Mouse (Mus musculus) layer of hippocampus, adult 9-10 months (tissue): ENCODE results near the gene Atg14.
"Not testable (repeated sequence)": the region's sequence is repeated elsewhere in the genome, so short reads cannot be mapped to it uniquely, and the experiment has no call there.

ENCODE experiments used
- DNase-seq: peaks from one replicate; pipeline ENCODE4 v3.0.0; 2022; ENCODE audit warnings: low spot score

The Atg14 gene

GRCm38 (mm10) chr14:47570549-47570948 lies at the start of gene Atg14:
Gene Atg14, minus strand, starts transcription at chr14:47570649.
- not testable (repeated sequence) for DNase-seq

DNA sequence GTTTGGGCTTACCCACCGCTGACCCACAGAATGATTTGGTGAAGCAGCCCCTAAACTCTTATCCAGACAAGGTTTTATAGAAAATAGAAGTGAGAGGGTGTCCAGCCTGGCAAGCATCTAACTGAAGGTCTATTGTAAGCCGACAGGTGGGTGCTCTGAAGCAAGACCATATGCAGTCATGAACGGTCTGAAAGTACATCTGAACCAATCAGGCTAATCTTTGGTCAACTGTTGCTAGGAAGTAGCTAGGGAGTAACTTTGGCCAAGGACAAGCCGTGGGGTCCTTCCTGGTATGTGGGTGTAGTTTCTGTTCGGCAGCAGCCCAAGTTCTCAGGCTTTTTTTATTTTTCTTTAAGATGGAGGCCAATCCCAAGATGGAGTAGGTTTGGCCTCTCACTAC lies 48.4 kb upstream of the Atg14 start:
- DNase-seq = no peak

DNA sequence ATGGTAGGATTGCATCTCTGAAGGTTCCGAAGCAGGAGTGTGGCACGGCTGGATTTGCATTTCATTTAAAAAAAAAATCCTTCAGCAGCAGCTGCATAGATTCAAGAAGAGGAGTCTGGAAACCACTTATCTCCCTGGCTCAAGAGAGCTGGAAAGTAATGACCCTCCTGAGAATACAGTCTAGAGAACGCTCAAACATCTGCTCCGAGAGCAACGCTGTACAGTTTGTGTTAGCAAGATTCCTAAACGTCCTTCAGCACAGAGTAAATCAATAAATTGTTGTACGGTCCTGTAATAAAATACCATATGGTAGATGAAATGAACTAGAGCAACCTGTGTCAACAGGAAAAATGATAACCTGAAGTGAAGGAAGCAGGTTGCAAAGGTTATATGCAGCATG lies 42.8 kb upstream of the Atg14 start:
- DNase-seq = no peak

DNA sequence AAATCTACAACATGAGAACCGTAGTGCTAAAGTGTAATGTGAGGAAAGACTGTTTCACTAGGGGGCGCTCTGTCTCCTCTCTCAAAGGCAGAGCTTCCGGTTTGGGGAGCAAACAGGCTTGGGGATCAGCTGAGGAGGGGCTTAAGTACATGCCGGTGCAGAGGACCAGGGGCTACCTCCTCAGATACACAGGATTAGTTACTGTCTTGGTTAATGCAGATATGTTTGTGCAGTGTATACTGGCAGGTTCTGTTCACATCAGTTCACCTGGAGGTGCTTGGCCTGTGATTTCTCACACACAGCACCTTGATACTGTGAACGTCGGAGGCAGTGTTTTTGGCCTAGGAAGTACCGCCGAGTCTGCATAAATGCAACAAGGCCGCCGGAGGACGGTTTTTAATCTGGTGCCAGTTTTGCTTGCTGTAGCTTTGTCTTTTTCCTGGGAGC lies 27.5 kb upstream of the Atg14 start:
- peak; percentile 59 for DNase-seq

GRCm38 (mm10) chr14:47594426-47595103 lies 24.1 kb upstream of the Atg14 start:
- DNase-seq = no peak

DNA sequence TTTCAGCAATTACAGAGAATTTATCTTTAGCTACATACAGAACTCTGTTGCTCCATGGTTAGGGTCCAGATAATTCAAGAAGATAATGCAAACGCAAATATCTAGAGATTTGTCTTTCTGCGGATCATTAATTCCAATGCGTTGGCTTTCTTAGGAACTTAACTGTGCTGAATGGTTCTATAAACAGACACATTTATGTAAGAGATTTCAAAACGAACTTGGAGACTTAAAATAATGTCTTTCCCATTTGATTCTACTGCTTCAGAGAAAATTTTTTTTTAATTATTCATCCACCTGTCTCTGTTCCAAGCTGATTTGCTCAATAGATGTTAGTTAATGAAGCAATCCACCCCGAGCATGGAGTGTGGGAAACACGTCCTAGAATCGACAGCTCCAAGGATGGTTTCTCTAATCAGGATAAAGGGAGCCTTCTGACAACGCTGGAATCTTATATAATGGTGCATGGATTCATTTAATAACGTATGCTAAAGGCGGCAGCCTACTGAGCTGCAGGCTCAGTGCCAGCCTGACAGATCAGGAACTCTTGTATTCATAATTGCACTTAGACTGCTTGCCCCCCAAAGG lies 20.0 kb upstream of the Atg14 start:
- no peak for DNase-seq

DNA sequence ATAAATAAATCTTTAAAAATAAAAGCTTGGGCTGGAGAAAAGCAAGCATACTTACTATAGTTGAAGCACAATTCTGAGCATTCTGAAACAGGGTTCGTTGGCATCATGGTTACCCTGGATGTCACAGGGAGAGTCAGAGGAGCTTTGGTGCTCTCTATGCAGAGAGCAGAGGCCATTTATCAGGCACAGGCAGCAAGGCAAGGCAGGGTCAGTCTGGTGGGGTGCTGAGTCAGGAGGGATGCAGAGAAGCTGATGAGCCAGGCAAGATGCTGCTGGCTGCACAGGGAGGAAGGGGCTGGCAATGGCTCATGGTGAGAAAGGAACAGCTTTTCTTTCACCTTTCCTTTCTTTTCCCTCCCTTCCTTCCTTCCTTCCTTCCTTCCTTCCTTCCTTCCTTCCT lies 19.0 kb upstream of the Atg14 start:
- no peak for DNase-seq

GRCm38 (mm10) chr14:47584346-47584745 lies 13.9 kb upstream of the Atg14 start:
- no peak for DNase-seq

- DNase-seq = no peak
These were observed 11.2 kb upstream of the Atg14 start for GRCm38 (mm10) chr14:47581681-47582080.

DNA sequence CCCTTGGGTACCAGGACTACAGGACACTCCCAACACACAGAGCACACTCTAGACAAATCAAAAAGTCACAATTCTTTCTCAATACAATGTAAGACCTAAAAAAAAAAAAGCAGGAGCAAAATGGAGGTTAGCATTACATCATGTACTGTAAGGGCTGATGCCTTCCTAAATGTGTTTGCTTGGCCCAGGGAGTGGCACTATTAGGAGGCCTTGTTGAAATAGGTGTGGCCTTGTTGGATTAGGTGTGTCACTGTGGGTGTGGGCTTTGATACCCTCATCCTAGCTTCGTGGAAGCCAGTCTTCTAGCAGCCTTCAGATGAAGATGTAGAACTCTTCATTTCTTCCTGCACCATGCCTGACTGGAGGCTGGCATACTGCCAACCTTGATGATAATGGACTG lies 10.8 kb upstream of the Atg14 start:
- DNase-seq = no peak

DNA sequence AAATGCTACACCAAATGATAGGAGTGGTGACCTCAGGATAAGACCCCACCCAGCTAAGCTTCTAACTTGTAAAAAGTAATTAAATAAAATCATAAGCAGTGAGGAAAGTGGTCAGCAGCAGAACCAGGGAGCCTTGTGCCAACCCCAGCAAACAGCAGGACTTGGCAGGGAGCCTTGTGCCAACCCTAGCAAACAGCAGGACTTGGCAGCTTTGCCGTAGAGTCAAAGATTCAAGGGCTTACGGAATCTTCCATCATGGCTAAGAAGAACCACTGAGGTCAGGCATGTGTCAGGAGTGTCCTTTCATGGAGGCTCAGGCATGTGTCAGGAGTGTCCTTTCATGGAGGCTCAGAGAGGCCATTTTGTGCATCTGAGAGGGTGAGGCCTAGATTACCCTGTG lies 7.6 kb upstream of the Atg14 start:
- DNase-seq = no peak

GRCm38 (mm10) chr14:47576687-47577086 lies 6.2 kb upstream of the Atg14 start:
- DNase-seq = no peak

DNA sequence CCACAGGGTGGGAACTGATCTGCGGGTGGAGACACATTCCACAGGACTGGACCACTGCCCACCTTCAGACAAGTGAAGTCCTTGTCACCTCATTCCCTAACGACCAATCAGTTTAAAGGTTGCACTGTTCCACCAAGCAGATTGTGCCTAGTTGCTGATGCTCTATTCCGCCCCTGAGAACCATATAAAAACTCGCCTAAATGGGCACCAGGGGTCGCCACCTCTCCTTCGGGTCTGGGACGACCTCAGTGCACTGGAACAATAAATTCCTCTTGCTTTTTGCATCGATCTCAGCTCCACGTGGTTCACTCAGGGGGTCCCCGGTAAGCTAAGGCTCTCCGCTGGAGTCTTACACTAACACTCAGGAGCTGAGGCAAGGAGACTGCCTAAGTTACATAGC lies 4.3 kb upstream of the Atg14 start:
- no peak for DNase-seq

- no peak for DNase-seq
These were observed 2.3 kb upstream of the Atg14 start for GRCm38 (mm10) chr14:47572707-47573106.

DNA sequence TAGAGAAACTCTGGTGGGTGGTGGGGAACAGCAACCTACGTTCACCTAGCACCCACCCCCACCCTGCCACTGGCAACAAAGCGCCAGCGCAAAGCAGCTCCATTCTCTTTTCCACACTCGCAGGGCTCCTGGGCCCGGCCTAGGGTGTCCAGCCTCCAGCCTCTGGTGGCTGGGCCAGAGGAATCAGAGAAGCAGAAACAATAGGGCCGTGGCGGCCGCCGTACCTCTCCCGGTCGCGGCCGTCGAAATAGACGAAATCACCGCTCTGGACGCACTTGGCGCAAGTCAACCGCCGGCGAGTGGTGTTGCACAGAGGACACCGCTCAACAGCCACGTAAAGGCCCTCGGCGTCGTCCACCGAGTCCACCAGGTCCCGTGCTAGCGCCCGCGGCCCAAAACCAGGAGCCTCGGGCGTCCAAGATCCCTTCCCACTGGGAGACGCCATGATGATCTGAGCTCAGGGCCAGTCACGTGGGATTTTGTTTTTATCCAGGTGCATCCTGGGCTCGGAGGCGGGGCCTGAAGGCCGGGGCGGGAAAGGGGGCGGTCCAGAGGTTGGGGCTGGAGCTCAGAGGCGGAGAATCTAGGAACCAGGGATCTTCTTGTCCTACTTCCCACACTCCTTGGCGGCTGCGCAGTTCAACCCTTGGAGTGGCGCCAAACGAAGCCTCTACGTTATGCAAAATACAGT lies 2.3 kb downstream of the Atg14 start:
- peak; percentile 79 for DNase-seq

DNA sequence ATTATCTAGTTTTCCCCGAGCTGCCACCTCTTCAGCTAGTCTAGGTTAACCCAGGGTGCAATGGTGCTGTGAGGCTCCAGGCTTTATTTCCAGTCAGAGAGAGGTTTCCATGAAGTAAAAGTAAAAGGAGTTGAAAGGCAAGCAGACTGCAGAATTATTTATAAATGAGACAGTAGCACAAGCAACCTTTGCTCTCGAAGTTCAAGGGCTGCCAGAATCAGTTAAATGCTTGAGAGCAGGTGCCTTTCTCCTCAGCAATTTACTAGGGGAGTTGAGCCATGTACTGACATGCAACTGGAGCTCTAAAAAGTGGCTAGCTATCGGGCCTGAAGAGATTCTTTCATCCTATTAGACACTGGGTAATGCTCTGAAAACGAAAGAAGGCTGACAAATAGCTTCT lies 7.3 kb downstream of the Atg14 start:
- no peak for DNase-seq

DNA sequence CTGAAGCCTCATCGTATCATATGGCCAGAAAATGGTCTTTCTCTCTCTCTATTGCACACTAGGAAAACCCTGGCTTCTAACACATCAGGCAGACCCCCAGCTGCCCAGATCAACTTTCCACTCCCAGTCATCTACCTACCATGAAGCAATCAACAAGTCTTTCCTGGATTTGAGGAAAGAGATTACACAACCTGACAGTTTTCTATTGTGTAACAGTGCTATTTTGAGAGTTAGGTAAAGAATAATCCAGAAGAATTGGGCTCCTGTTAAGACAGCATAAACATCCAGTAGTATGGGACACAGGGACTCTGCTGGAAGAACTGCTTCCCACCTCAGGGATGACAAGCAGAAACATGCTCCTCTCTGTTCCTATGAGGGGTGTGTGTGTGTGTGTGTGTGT lies 7.9 kb downstream of the Atg14 start:
- DNase-seq = no peak

DNA sequence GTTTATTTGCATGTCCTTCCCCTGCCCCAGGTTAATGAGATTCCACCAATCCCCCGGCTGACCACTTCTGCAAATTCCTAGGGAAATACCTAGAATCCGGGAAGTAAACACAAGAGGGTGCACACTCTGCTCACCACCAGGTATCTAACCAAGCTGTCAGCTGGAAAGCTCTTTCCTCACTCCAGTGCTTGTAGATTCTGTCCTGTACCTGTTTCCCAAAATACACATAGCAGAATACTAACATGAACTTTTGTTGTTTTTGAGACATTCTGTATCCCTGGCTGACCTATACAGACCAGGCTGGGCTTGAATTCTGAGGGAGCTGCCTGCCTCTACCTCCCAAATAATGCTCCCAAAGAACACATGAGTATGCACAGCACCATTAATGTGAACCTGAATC lies 9.7 kb downstream of the Atg14 start:
- DNase-seq = no peak

GRCm38 (mm10) chr14:47555225-47555624 lies 15.2 kb downstream of the Atg14 start:
- no peak for DNase-seq

GRCm38 (mm10) chr14:47554236-47554635 lies 16.2 kb downstream of the Atg14 start:
- DNase-seq = no peak

GRCm38 (mm10) chr14:47553380-47553779 lies 17.1 kb downstream of the Atg14 start:
- no peak for DNase-seq

DNA sequence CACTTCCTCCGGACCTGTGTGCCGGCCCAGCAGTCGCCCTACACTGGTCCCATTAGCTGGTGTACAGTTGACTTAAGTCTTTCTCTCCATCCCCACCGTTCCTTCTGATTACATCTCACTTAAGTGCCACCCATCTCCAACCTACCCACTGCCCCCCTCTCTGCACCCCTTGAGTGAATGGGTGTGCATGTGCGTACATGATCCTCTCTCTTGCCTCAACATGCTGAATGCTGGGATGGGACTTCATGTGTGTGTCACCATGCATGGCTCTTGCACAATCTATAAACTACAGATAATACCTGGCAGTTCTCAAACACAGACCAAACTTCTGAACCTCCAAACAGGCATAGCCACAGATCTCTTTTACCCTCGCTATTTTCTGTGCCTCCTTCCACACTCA lies 18.8 kb downstream of the Atg14 start:
- no peak for DNase-seq

DNA sequence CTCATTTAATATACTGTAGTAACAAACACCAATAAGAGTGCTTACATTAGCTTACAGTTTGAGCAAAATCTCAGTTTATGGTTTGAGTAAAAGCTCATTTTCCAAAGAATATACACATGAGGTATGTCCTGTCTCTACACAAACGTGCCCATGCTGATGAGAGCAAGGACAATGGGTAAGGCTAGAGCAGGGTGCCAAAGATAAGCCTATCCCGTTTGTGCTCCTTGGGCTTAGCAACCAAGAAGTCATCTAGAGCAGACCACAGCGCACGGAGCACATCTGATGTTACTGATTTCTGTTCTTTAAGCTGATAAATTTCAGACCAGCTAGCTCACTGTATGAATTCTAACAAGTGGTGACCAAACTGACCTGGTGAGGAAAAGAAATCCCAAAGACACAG lies 25.6 kb downstream of the Atg14 start:
- no peak for DNase-seq

GRCm38 (mm10) chr14:47544286-47544685 lies 26.2 kb downstream of the Atg14 start:
- DNase-seq = no peak
